Mouse (Mus musculus) forebrain, postnatal 0 days (tissue): ENCODE measurements around the gene Cdc42bpa. TPM values are rescaled to one million over a fixed set of nuclear protein-coding genes. Genes with fewer than 3 reads are reported as not detected.

Source experiments
- ATAC-seq: fragments of 200-750 bp; cut with Nextera tagmentation; 2 replicates; pipeline ENCODE4 v1.8.0; 2017; ENCODE audit warnings: mild to moderate bottlenecking, moderate library complexity
- DNase-seq: peaks from one replicate; pipeline ENCODE4 v3.0.0-alpha.2; 2015
- H3K27ac ChIP-seq: fragments of 300-500 bp; sonication (generic); 2 replicates; pipeline ENCODE4 v1.5.1; 2014; ENCODE audit warnings: low read depth, mild to moderate bottlenecking, antibody characterized with exemption, low read length, moderate library complexity, mixed read lengths
- H3K27me3 ChIP-seq: fragments of 300-500 bp; sonication (generic); 2 replicates; pipeline ENCODE4 v1.6.1; 2014; ENCODE audit warnings: mild to moderate bottlenecking, low read length, mixed read lengths; ENCODE audit not compliant: insufficient read depth
- H3K36me3 ChIP-seq: fragments of 300-500 bp; sonication (generic); 2 replicates; pipeline ENCODE4 v1.6.1; 2014; ENCODE audit warnings: mild to moderate bottlenecking, moderate library complexity; ENCODE audit not compliant: insufficient read depth
- H3K4me1 ChIP-seq: fragments of 300-500 bp; sonication (generic); 2 replicates; pipeline ENCODE4 v1.6.1; 2014; ENCODE audit warnings: antibody characterized with exemption; ENCODE audit not compliant: insufficient read depth
- H3K4me2 ChIP-seq: fragments of 300-500 bp; sonication (generic); 2 replicates; pipeline ENCODE4 v1.6.1; 2014; ENCODE audit warnings: low read depth, mild to moderate bottlenecking, moderate library complexity
- H3K4me3 ChIP-seq: fragments of 300-500 bp; sonication (generic); 2 replicates; pipeline ENCODE4 v1.5.1; 2014; ENCODE audit warnings: low read depth, low read length, mixed read lengths
- H3K9ac ChIP-seq: fragments of 300-500 bp; sonication (generic); 2 replicates; pipeline ENCODE4 v1.6.1; 2014; ENCODE audit warnings: mild to moderate bottlenecking
- H3K9me3 ChIP-seq: fragments of 300-500 bp; sonication (generic); 2 replicates; pipeline ENCODE4 v1.6.1; 2016; ENCODE audit warnings: low read length
- CTCF ChIP-seq: sonication (generic); IDR thresholded peaks from 2 replicates; pipeline ENCODE4 v1.5.1; 2016; ENCODE audit warnings: antibody characterized with exemption, control low read depth, low read depth
- WGBS: fragments of 180-500 bp; shearing (Covaris S2); extraction: QIAGEN DNeasy Blood & Tissue Kit; methylation state at CpG from one replicate; pipeline ENCODE4 v1.1.7; 2014; 5-methylcytosine and 5-hydroxymethylcytosine counted together
- polyA plus RNA-seq: library from polyadenylated mRNA; unstranded; fragments of >200 nt; fragmentation: Nextera tagmentation; extraction: Ambion mirVana; gene quantifications from 2 replicates; pipeline ENCODE4 v1.2.1, GENCODE M21; 2015
- total RNA-seq: library from RNA; depleted of rRNA; stranded (reverse); fragments of >200 nt; gene quantifications from 2 replicates; pipeline ENCODE4 v1.2.3, GENCODE M21; 2014; rRNA removed

Gene Cdc42bpa
- total RNA-seq (92.9 and 111 TPM in 2 replicates), polyA plus RNA-seq (14.0 and 25.2 TPM in 2 replicates)

GRCm38 (mm10) chr1:179959721-179960542 is at the start of gene Cdc42bpa:
Gene Cdc42bpa (plus strand): TSS chr1:179960472.
- Histone ChIP-seq H3K27ac (peak within 1 kb of the TSS; percentile 98), H3K4me1 (peaks cover 8% of the 10 kb centered on the region), H3K4me3 (peak within 1 kb of the TSS; percentile 89), H3K9me3 (no peaks in the 10 kb centered on the region), H3K27me3 (no peaks in the 10 kb centered on the region), H3K9ac (peak within 1 kb of the TSS; percentile 92), H3K36me3 (no peaks in the 10 kb centered on the region), H3K4me2 (peak within 1 kb of the TSS; percentile 80)
- peak; percentile 85 for DNase-seq
- peak; percentile 96 for ATAC-seq
- TF ChIP-seq CTCF = peak; percentile 30; the same call in 1 of the 2 replicates
- under 1% methylated on average over 61 of the region's 128 CpGs for WGBS

GRCm38 (mm10) chr1:179913471-179913870 is 46.8 kb upstream of the Cdc42bpa start:
- H3K27ac ChIP-seq = no peak overlapping the region
- 73% methylated on average over 4 of the region's 4 CpGs for WGBS
- no peak overlapping the region for H3K4me3 ChIP-seq
- DNase-seq = no peak
- no peak overlapping the region for H3K9ac ChIP-seq
- no peak for TF ChIP-seq CTCF
- no peaks in the 10 kb centered on the region for H3K4me1 ChIP-seq
- H3K27me3 ChIP-seq = no peaks in the 10 kb centered on the region
- H3K4me2 ChIP-seq = no peak overlapping the region
- no peaks in the 10 kb centered on the region for H3K36me3 ChIP-seq
- H3K9me3 ChIP-seq = no peaks in the 10 kb centered on the region
- no peak for ATAC-seq

GRCm38 (mm10) chr1:179917036-179917435 is 43.2 kb upstream of the Cdc42bpa start:
- H3K9ac ChIP-seq = no peak overlapping the region
- H3K27me3 ChIP-seq = no peaks in the 10 kb centered on the region
- no peaks in the 10 kb centered on the region for H3K9me3 ChIP-seq
- no peak overlapping the region for H3K4me2 ChIP-seq
- ATAC-seq (no peak), DNase-seq (no peak)
- no peaks in the 10 kb centered on the region for H3K4me1 ChIP-seq
- H3K27ac ChIP-seq = no peak overlapping the region
- no peak overlapping the region for H3K4me3 ChIP-seq
- no peaks in the 10 kb centered on the region for H3K36me3 ChIP-seq
- 67% methylated on average over 4 of the region's 4 CpGs for WGBS
- TF ChIP-seq CTCF = no peak

GRCm38 (mm10) chr1:179917481-179917880 is 42.8 kb upstream of the Cdc42bpa start:
- Histone ChIP-seq H3K9me3 (no peaks in the 10 kb centered on the region), H3K4me3 (no peak overlapping the region), H3K27ac (no peak overlapping the region), H3K4me2 (no peak overlapping the region), H3K4me1 (no peaks in the 10 kb centered on the region), H3K36me3 (no peaks in the 10 kb centered on the region), H3K9ac (no peak overlapping the region), H3K27me3 (no peaks in the 10 kb centered on the region)
- no peak for DNase-seq
- WGBS = 79% methylated on average over 11 of the region's 11 CpGs
- no peak for TF ChIP-seq CTCF
- ATAC-seq = no peak

- no peaks in the 10 kb centered on the region for H3K36me3 ChIP-seq
- DNase-seq (no peak), ATAC-seq (no peak)
- H3K27ac ChIP-seq = no peak overlapping the region
- no peaks in the 10 kb centered on the region for H3K4me1 ChIP-seq
- no peak overlapping the region for H3K4me2 ChIP-seq
- H3K9me3 ChIP-seq = no peaks in the 10 kb centered on the region
- no peak overlapping the region for H3K9ac ChIP-seq
- 65% methylated on average over 8 of the region's 8 CpGs for WGBS
- TF ChIP-seq CTCF = no peak
- H3K4me3 ChIP-seq = no peak overlapping the region
- H3K27me3 ChIP-seq = no peaks in the 10 kb centered on the region
Observed at GRCm38 (mm10) chr1:179919656-179920436, 40.4 kb upstream of the Cdc42bpa start.

GRCm38 (mm10) chr1:179923661-179924405 is 36.4 kb upstream of the Cdc42bpa start:
- Histone ChIP-seq H3K9me3 (no peaks in the 10 kb centered on the region), H3K4me3 (no peak overlapping the region), H3K27me3 (no peaks in the 10 kb centered on the region), H3K4me2 (no peak overlapping the region), H3K36me3 (no peaks in the 10 kb centered on the region), H3K9ac (no peak overlapping the region), H3K27ac (no peak overlapping the region), H3K4me1 (no peaks in the 10 kb centered on the region)
- no peak for TF ChIP-seq CTCF
- 61% methylated on average over 10 of the region's 10 CpGs for WGBS
- no peak for DNase-seq
- no peak for ATAC-seq
